Mouse (Mus musculus) heart, postnatal 0 days (tissue): ENCODE measurements around the gene Ppcs.

Source experiments
- CTCF ChIP-seq: IDR thresholded peaks from 2 replicates; pipeline ENCODE4 v1.5.1; 2016; ENCODE audit warnings: antibody characterized with exemption, control low read depth, low read depth
- EP300 ChIP-seq: IDR thresholded peaks from 2 replicates; pipeline ENCODE4 v1.6.1; 2016; ENCODE audit warnings: antibody characterized with exemption, low read depth

DNA sequence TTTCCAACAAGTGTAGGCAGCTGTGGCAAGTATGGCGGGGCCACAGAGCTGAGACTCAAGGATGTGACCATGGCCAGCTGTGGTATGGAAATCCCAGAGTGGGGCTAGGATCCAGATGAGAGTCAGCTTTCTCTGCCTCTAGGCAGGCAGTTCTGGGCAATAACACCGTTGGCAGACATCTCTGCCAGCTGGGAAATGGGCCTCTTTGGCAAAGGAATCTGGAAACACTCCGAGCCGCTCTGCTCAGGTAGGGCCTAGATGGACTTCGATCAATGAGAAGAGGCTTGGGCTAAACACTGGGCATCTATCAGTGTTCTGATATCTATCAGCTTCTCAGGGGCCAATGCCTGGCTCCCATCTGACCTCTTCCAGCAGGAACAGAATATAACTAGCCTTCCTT, 43.6 kb upstream of the Ppcs start:
- no peak for TF ChIP-seq CTCF
- no peak for TF ChIP-seq EP300
